Mouse (Mus musculus): ENCODE measurements around the gene Nlrp6. TPM values are rescaled to one million over a fixed set of nuclear protein-coding genes. Genes with fewer than 3 reads are reported as not detected.

Nlrp6 gene
- 16.7 and 18.8 TPM in 2 replicates for polyA plus RNA-seq (2015; fragmentation: Nextera tagmentation; extraction: Ambion mirVana)

- Histone ChIP-seq H3K4me1 (ENCODE audit: insufficient read depth) (peaks cover 11% of the 10 kb centered on the region), H3K9ac (replicated peaks) (no peak within 1 kb of the TSS), H3K27me3 (ENCODE audit: insufficient read depth, low read length) (peaks cover 27% of the 10 kb centered on the region), H3K27ac (ENCODE audit: low read depth) (no peak within 1 kb of the TSS), H3K4me2 (ENCODE audit: low read depth, low read length) (no peak within 1 kb of the TSS), H3K4me3 (ENCODE audit: low read depth, low read length) (no peak within 1 kb of the TSS), H3K36me3 (replicated peaks; ENCODE audit: insufficient read depth, low read length) (no peaks in the 10 kb centered on the region; the same call in 1 of the 2 replicates), H3K9me3 (ENCODE audit: low read length) (no peaks in the 10 kb centered on the region)
- WGBS (ENCODE audit: insufficient replicate concordance), result 57% methylated on average over 8 of the region's 8 CpGs
- DNase-seq (no peak), ATAC-seq (no peak)
- TF ChIP-seq EP300 (IDR thresholded peaks at IDR 0.05; ENCODE audit: low read depth) (no peak), CTCF (IDR thresholded peaks at IDR 0.05; ENCODE audit: low read depth) (no peak)
These were observed at the start of gene Nlrp6 for GRCm38 (mm10) chr7:140920418-140921029. TSS of gene Nlrp6 (plus strand) at chr7:140920902.

GRCm38 (mm10) chr7:140874224-140874623 lies 46.5 kb upstream of the Nlrp6 start:
- H3K4me3 ChIP-seq (ENCODE audit: low read depth, low read length), result no peak overlapping the region
- no peak overlapping the region for H3K9ac ChIP-seq (replicated peaks)
- 44% methylated on average over 4 of the region's 4 CpGs for WGBS (ENCODE audit: insufficient replicate concordance)
- no peaks in the 10 kb centered on the region for H3K9me3 ChIP-seq (ENCODE audit: low read length)
- ATAC-seq, result peak; percentile 46; the same call in 1 of the 2 replicates
- H3K4me2 ChIP-seq (ENCODE audit: low read depth, low read length), result no peak overlapping the region
- no peaks in the 10 kb centered on the region for H3K27me3 ChIP-seq (ENCODE audit: insufficient read depth, low read length)
- H3K27ac ChIP-seq (ENCODE audit: low read depth), result peak overlapping the region; percentile 48; the same call in 1 of the 2 replicates
- no peak for TF ChIP-seq CTCF (IDR thresholded peaks at IDR 0.05; ENCODE audit: low read depth)
- TF ChIP-seq EP300 (IDR thresholded peaks at IDR 0.05; ENCODE audit: low read depth), result no peak
- H3K36me3 ChIP-seq (replicated peaks; ENCODE audit: insufficient read depth, low read length), result peaks cover 39% of the 10 kb centered on the region
- H3K4me1 ChIP-seq (ENCODE audit: insufficient read depth), result peaks cover 14% of the 10 kb centered on the region
- DNase-seq, result no peak

GRCm38 (mm10) chr7:140877364-140877763 lies 43.3 kb upstream of the Nlrp6 start:
- DNase-seq (no peak), ATAC-seq (no peak)
- no peak for TF ChIP-seq CTCF (IDR thresholded peaks at IDR 0.05; ENCODE audit: low read depth)
- TF ChIP-seq EP300 (IDR thresholded peaks at IDR 0.05; ENCODE audit: low read depth), result no peak
- WGBS (ENCODE audit: insufficient replicate concordance), result 48% methylated on average over 6 of the region's 6 CpGs
- no peak overlapping the region for H3K9ac ChIP-seq (replicated peaks)
- H3K36me3 ChIP-seq (replicated peaks; ENCODE audit: insufficient read depth, low read length), result peaks cover 25% of the 10 kb centered on the region
- H3K4me2 ChIP-seq (ENCODE audit: low read depth, low read length), result no peak overlapping the region
- no peak overlapping the region for H3K27ac ChIP-seq (ENCODE audit: low read depth)
- peaks cover 20% of the 10 kb centered on the region for H3K4me1 ChIP-seq (ENCODE audit: insufficient read depth)
- H3K9me3 ChIP-seq (ENCODE audit: low read length), result no peaks in the 10 kb centered on the region
- H3K27me3 ChIP-seq (ENCODE audit: insufficient read depth, low read length), result no peaks in the 10 kb centered on the region
- no peak overlapping the region for H3K4me3 ChIP-seq (ENCODE audit: low read depth, low read length)

- no peaks in the 10 kb centered on the region for H3K27me3 ChIP-seq (ENCODE audit: insufficient read depth, low read length)
- H3K4me2 ChIP-seq (ENCODE audit: low read depth, low read length), result peak overlapping the region; percentile 89
- H3K4me3 ChIP-seq (ENCODE audit: low read depth, low read length), result no peak overlapping the region
- peaks cover 25% of the 10 kb centered on the region for H3K4me1 ChIP-seq (ENCODE audit: insufficient read depth)
- ATAC-seq (no peak), DNase-seq (no peak)
- TF ChIP-seq CTCF (IDR thresholded peaks at IDR 0.05; ENCODE audit: low read depth) (no peak), EP300 (IDR thresholded peaks at IDR 0.05; ENCODE audit: low read depth) (no peak)
- WGBS (ENCODE audit: insufficient replicate concordance), result 32% methylated on average over 7 of the region's 7 CpGs
- H3K9me3 ChIP-seq (ENCODE audit: low read length), result no peaks in the 10 kb centered on the region
- H3K36me3 ChIP-seq (replicated peaks; ENCODE audit: insufficient read depth, low read length), result peaks cover 23% of the 10 kb centered on the region
- peak overlapping the region; percentile 93 for H3K27ac ChIP-seq (ENCODE audit: low read depth)
- H3K9ac ChIP-seq (replicated peaks), result peak overlapping the region; percentile 47
These were observed 41.3 kb upstream of the Nlrp6 start for GRCm38 (mm10) chr7:140879355-140879754.

GRCm38 (mm10) chr7:140880419-140880818 lies 40.3 kb upstream of the Nlrp6 start:
- TF ChIP-seq EP300 (IDR thresholded peaks at IDR 0.05; ENCODE audit: low read depth) (peak; percentile 74), CTCF (IDR thresholded peaks at IDR 0.05; ENCODE audit: low read depth) (no peak)
- ATAC-seq, result peak; percentile 66
- Histone ChIP-seq H3K4me1 (ENCODE audit: insufficient read depth) (peaks cover 22% of the 10 kb centered on the region), H3K4me2 (ENCODE audit: low read depth, low read length) (peak overlapping the region; percentile 89), H3K27me3 (ENCODE audit: insufficient read depth, low read length) (no peaks in the 10 kb centered on the region), H3K9me3 (ENCODE audit: low read length) (no peaks in the 10 kb centered on the region), H3K36me3 (replicated peaks; ENCODE audit: insufficient read depth, low read length) (peaks cover 17% of the 10 kb centered on the region), H3K4me3 (ENCODE audit: low read depth, low read length) (peak overlapping the region; percentile 88; the same call in 1 of the 2 replicates), H3K27ac (ENCODE audit: low read depth) (peak overlapping the region; percentile 93), H3K9ac (replicated peaks) (peak overlapping the region; percentile 90; the same call in 1 of the 2 replicates)
- WGBS (ENCODE audit: insufficient replicate concordance), result 28% methylated on average over 3 of the region's 3 CpGs
- peak; percentile 46 for DNase-seq

GRCm38 (mm10) chr7:140880865-140881515 lies 39.7 kb upstream of the Nlrp6 start:
- no peak for DNase-seq
- peak overlapping the region; percentile 93 for H3K27ac ChIP-seq (ENCODE audit: low read depth)
- WGBS (ENCODE audit: insufficient replicate concordance), result 2% methylated on average over 8 of the region's 8 CpGs

More at GRCm38 (mm10) chr7:140880865-140881515, 39.7 kb upstream of the Nlrp6 start:
- no peaks in the 10 kb centered on the region for H3K9me3 ChIP-seq (ENCODE audit: low read length)
- peak; percentile 9; the same call in 1 of the 2 replicates for ATAC-seq
- H3K36me3 ChIP-seq (replicated peaks; ENCODE audit: insufficient read depth, low read length), result peaks cover 19% of the 10 kb centered on the region
- H3K9ac ChIP-seq (replicated peaks), result peak overlapping the region; percentile 90
- peaks cover 22% of the 10 kb centered on the region for H3K4me1 ChIP-seq (ENCODE audit: insufficient read depth)
- H3K4me3 ChIP-seq (ENCODE audit: low read depth, low read length), result peak overlapping the region; percentile 88
- TF ChIP-seq EP300 (IDR thresholded peaks at IDR 0.05; ENCODE audit: low read depth) (no peak), CTCF (IDR thresholded peaks at IDR 0.05; ENCODE audit: low read depth) (no peak)
- peak overlapping the region; percentile 89 for H3K4me2 ChIP-seq (ENCODE audit: low read depth, low read length)
- H3K27me3 ChIP-seq (ENCODE audit: insufficient read depth, low read length), result no peaks in the 10 kb centered on the region
